9 mouse cellular contexts compared by ENCODE assay signal in the genomic region with DNA sequence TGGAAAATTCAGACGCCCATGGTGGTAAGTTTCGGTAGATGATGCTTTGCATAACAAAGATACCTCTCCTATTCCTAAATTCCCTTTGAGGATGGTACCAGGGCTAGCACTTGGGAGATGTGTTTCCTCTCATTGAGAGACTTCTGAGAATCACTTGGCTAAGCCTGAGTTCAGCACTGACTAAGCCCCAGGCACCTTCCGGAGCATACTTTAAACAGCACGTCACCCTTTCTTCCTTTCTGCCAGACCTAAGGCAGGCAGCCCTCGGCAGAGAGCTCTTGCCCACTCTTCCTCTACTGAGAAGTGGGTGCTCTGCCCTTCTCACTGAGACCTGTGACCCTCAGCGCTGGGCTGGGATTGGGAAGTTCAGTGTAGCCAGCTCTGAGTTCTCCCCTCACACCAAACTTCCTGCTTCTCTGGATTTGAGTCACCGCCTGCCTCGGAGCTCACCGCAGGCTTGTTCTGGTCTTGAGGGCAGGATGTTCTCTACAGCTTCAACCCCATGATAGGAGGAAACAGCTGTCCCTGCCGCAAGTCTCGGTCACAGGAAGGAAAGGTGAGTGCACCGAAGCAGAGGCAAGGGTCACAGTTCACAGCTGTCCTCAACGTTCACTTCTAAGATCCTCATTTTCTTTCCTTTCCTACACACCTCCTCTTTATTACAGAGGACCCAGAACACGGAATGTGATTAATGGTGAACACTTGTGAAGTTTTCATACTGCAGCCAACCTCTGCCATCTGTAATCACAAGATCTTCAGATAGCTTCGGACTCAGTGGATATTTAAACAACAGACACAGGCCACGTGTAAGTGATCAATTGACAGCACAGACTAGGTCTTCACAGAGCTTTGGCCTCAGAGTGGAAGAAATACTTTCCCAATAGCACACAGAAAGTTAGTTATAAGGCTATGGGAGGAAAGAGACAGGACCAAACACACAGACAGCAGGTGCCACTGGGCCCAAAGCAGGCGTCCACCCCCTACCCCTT. TPM values are rescaled to one million over a fixed set of nuclear protein-coding genes. Genes with fewer than 3 reads are reported as not detected.
DNase-seq lines count a peak whose midpoint lies in the region; ATAC-seq and TF ChIP-seq lines count a peak whose summit lies in the region.
"Had no signal": no experiment of that assay in that cellular context is flagged by ENCODE, and none has a peak within 500 bp of the region (broad histone marks: within the 10 kb centered on the region; RNA-seq: fewer than 3 reads in every experiment).

No protein-coding gene starts in this region.

- H3K9me3 ChIP-seq in limb, embryonic 10.5 days (replicated peaks) = no peaks in the 10 kb centered on the region
- H3K9me3 ChIP-seq in hindbrain, embryonic 14.5 days (ENCODE audit: control insufficient read depth, low read length) = no peaks in the 10 kb centered on the region
- H3K9me3 ChIP-seq: limb, embryonic 12.5 days had no signal

- DNase-seq in lung, adult 2 months = peak; percentile 10
- peak; percentile 86 for DNase-seq in spleen, postnatal 36 days (ENCODE audit: low spot score in 2 of 2)
- no peak for DNase-seq in limb, embryonic 10.5 days (ENCODE audit: low spot score)
- no peak for DNase-seq in cerebellum, postnatal 36 days
- DNase-seq in retina, embryonic 14.5 days (ENCODE audit: low spot score) = no peak
- no peak for DNase-seq in hindbrain, embryonic 14.5 days (ENCODE audit: low spot score)

- TF ChIP-seq CTCF in bone marrow macrophage, adult 2 months (IDR thresholded peaks at IDR 0.05; ENCODE audit: low read depth, low read length) = no peak
- no peak for TF ChIP-seq CTCF in lung, adult 2 months (IDR thresholded peaks at IDR 0.05; ENCODE audit: insufficient read depth, low read length)

- 25% methylated on average over 17 of the region's 17 CpGs for WGBS in lung, adult 2 months
- WGBS in limb, embryonic 10.5 days = 66% methylated on average over 17 of the region's 17 CpGs
- 75% methylated on average over 17 of the region's 17 CpGs for WGBS in hindbrain, embryonic 14.5 days

- H3K27ac ChIP-seq in bone marrow macrophage, adult 2 months (ENCODE audit: insufficient read depth, low read depth, low read length) = no peak overlapping the region
- H3K27ac ChIP-seq in limb, embryonic 10.5 days = no peak overlapping the region
- H3K27ac ChIP-seq in hindbrain, embryonic 14.5 days = no peak overlapping the region
- H3K27ac ChIP-seq: limb, embryonic 12.5 days had no signal

- H3K4me2 ChIP-seq in hindbrain, embryonic 14.5 days (replicated peaks) = no peak overlapping the region
- H3K4me2 ChIP-seq: limb, embryonic 12.5 days had no signal

- ATAC-seq in hematopoietic stem cell, adult 5-6 weeks (replicated peaks in 1 of 2; ENCODE audit: insufficient read depth in 1 of 2, low FRiP score in 2 of 2, low TSS enrichment in 1 of 2, low read depth in 1 of 2, poor library complexity in 2 of 2, severe bottlenecking in 2 of 2) = peak; percentile 97 to 99
- ATAC-seq in hindbrain, embryonic 14.5 days (ENCODE audit: low FRiP score) = no peak

- no peaks in the 10 kb centered on the region for H3K27me3 ChIP-seq in limb, embryonic 10.5 days (ENCODE audit: low read depth, poor library complexity, severe bottlenecking)
- no peaks in the 10 kb centered on the region for H3K27me3 ChIP-seq in hindbrain, embryonic 14.5 days (ENCODE audit: control insufficient read depth, insufficient read depth, low read length)
- H3K27me3 ChIP-seq: limb, embryonic 12.5 days had no signal

- H3K36me3 ChIP-seq in limb, embryonic 10.5 days = no peaks in the 10 kb centered on the region
- no peaks in the 10 kb centered on the region for H3K36me3 ChIP-seq in hindbrain, embryonic 14.5 days (replicated peaks; ENCODE audit: control insufficient read depth, insufficient read depth)
- H3K36me3 ChIP-seq: limb, embryonic 12.5 days had no signal

- peak overlapping the region; percentile 32; the same call in 1 of the 2 replicates for H3K4me3 ChIP-seq in bone marrow macrophage, adult 2 months (ENCODE audit: insufficient read depth, low read length)
- H3K4me3 ChIP-seq in lung, adult 2 months (replicated peaks; ENCODE audit: extremely low read depth, low read depth, low read length) = no peak overlapping the region
- H3K4me3 ChIP-seq in limb, embryonic 10.5 days = no peak overlapping the region
- H3K4me3 ChIP-seq in hindbrain, embryonic 14.5 days (replicated peaks; ENCODE audit: low read length) = no peak overlapping the region
- H3K4me3 ChIP-seq: limb, embryonic 12.5 days had no signal

- no peak overlapping the region for H3K9ac ChIP-seq in hindbrain, embryonic 14.5 days
- H3K9ac ChIP-seq: limb, embryonic 12.5 days had no signal

- TF ChIP-seq POLR2A in bone marrow macrophage, adult 2 months (IDR thresholded peaks at IDR 0.05; ENCODE audit: borderline replicate concordance, low read depth, low read length) = no peak
- TF ChIP-seq POLR2A in lung, adult 2 months (IDR thresholded peaks at IDR 0.05; ENCODE audit: borderline replicate concordance, extremely low read depth, low read depth, low read length) = no peak

- H3K4me1 ChIP-seq in bone marrow macrophage, adult 2 months (ENCODE audit: control insufficient read depth, insufficient read depth, low read length) = peaks cover 23% of the 10 kb centered on the region
- H3K4me1 ChIP-seq in lung, adult 2 months (ENCODE audit: control insufficient read depth, insufficient read depth, low read length) = no peaks in the 10 kb centered on the region
- peaks cover 3% of the 10 kb centered on the region; the same call in 1 of the 2 replicates for H3K4me1 ChIP-seq in limb, embryonic 10.5 days
- H3K4me1 ChIP-seq in hindbrain, embryonic 14.5 days (replicated peaks; ENCODE audit: control insufficient read depth, insufficient read depth, low read length) = no peaks in the 10 kb centered on the region
- H3K4me1 ChIP-seq: limb, embryonic 12.5 days had no signal

RNA-seq across cellular contexts. Expression of gene AA467197, which starts 15.6 kb away (rescaled TPM):
- polyA plus RNA-seq in bone marrow macrophage, adult 2 months (2012; ENCODE audit: insufficient read depth, insufficient read length, missing spikeins) = not detected in 2 replicates
- total RNA-seq in hematopoietic stem cell, adult 5-6 weeks (2017) = 21.9 and 25.4 TPM in 2 replicates
- polyA plus RNA-seq in lung, adult 2 months (2012; rRNA removed) = 0.32 and 0.53 TPM in 2 replicates
- 0.25 TPM in 1 of 2 replicates, not detected in the other for polyA plus RNA-seq in limb, embryonic 10.5 days (2016; fragmentation: Nextera tagmentation; extraction: Ambion mirVana)
- polyA plus RNA-seq in hindbrain, embryonic 14.5 days (2014; fragmentation: Nextera tagmentation; extraction: Ambion mirVana) = 0.86 and 1.0 TPM in 2 replicates

RNA-seq across cellular contexts. Expression of gene Gatm, which starts 41.3 kb away (rescaled TPM):
- 59.3 and 60.9 TPM in 2 replicates for polyA plus RNA-seq in bone marrow macrophage, adult 2 months (2012; ENCODE audit: insufficient read depth, insufficient read length, missing spikeins)
- 26.8 and 40.8 TPM in 2 replicates for total RNA-seq in hematopoietic stem cell, adult 5-6 weeks (2017)
- 6.1 and 6.4 TPM in 2 replicates for polyA plus RNA-seq in lung, adult 2 months (2012; rRNA removed)
- polyA plus RNA-seq in limb, embryonic 10.5 days (2016; fragmentation: Nextera tagmentation; extraction: Ambion mirVana) = 4.6 and 5.2 TPM in 2 replicates
- 42.5 and 56.6 TPM in 2 replicates for polyA plus RNA-seq in hindbrain, embryonic 14.5 days (2014; fragmentation: Nextera tagmentation; extraction: Ambion mirVana)

RNA-seq across cellular contexts. Expression of gene Slc30a4, which starts 50.1 kb away (rescaled TPM):
- 6.6 and 7.7 TPM in 2 replicates for polyA plus RNA-seq in bone marrow macrophage, adult 2 months (2012; ENCODE audit: insufficient read depth, insufficient read length, missing spikeins)
- total RNA-seq in hematopoietic stem cell, adult 5-6 weeks (2017) = 19.7 and 20.4 TPM in 2 replicates
- 3.4 and 5.5 TPM in 2 replicates for polyA plus RNA-seq in lung, adult 2 months (2012; rRNA removed)
- 4.9 TPM in 2 replicates for polyA plus RNA-seq in limb, embryonic 10.5 days (2016; fragmentation: Nextera tagmentation; extraction: Ambion mirVana)
- 13.0 and 13.6 TPM in 2 replicates for polyA plus RNA-seq in hindbrain, embryonic 14.5 days (2014; fragmentation: Nextera tagmentation; extraction: Ambion mirVana)

Comparison
In these comparisons a context has a peak if more than half of its experiments do, and no peak if none do; other contexts are left out.
1. DNase-seq: peak in lung, adult 2 months (single experiment) and spleen, postnatal 36 days (2 of 2); none in limb, embryonic 10.5 days (single experiment), cerebellum, postnatal 36 days (0 of 2), retina, embryonic 14.5 days (single experiment) and hindbrain, embryonic 14.5 days (single experiment).